Mouse (Mus musculus): Measurements from ENCODE around the gene Sp6.

Gene Sp6

DNA sequence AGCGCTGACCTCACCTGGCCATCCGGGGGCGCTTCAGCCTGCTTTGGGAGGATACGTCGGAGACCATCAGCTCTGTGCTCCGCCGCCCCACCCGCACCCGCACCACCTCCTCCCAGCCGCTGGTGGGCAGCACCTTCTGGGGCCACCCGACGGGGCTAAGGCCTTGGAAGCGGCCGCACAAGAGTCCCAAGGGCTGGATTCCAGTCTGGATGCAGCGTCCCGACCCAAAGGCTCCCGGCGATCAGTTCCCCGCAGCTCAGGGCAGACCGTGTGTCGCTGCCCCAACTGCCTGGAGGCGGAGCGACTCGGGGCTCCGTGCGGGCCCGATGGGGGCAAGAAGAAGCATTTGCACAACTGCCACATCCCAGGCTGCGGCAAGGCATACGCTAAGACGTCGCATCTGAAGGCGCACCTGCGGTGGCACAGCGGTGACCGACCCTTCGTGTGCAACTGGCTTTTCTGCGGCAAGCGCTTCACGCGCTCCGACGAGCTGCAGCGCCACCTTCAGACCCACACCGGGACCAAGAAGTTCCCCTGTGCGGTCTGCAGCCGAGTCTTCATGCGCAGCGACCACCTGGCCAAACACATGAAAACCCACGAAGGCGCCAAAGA, 8.8 kb downstream of the Sp6 start:
- DNase-seq (ENCODE audit: inconsistent ontology term), result peak; percentile 71

GRCm38 (mm10) chr11:97024977-97025376, 11.8 kb downstream of the Sp6 start:
- DNase-seq (ENCODE audit: inconsistent ontology term), result no peak

DNA sequence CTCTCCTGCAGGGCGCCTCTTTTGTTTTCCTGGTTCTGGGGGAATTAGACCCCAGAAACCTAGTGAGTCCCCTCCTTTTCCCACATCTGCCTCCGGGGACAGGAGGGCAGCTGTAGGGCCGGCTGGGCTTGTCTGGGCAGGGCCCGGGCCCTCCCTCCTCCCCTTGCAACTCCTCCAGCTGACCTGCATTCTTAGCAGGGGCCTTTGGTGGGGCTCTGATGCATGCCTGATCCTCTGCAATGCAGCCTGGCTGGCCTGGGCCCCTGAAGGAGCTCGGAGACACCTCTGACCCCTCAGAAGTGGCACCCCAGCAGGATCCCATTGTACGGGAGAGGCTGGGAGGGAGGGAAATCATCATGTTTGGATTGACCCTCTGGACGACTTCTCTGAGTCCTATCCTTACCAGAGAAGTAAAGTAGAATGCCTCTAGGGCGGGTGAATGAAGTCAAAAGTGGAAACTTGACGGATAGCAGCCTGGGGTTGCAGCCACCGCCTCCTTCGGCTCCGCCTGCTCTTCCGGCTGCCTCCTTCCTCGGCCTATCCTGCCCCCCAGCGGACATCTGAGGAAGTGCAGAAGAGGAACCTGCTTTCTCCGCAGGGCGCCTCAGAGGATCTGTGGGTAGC, 12.6 kb downstream of the Sp6 start:
- peak; percentile 86 for DNase-seq (ENCODE audit: inconsistent ontology term)

DNA sequence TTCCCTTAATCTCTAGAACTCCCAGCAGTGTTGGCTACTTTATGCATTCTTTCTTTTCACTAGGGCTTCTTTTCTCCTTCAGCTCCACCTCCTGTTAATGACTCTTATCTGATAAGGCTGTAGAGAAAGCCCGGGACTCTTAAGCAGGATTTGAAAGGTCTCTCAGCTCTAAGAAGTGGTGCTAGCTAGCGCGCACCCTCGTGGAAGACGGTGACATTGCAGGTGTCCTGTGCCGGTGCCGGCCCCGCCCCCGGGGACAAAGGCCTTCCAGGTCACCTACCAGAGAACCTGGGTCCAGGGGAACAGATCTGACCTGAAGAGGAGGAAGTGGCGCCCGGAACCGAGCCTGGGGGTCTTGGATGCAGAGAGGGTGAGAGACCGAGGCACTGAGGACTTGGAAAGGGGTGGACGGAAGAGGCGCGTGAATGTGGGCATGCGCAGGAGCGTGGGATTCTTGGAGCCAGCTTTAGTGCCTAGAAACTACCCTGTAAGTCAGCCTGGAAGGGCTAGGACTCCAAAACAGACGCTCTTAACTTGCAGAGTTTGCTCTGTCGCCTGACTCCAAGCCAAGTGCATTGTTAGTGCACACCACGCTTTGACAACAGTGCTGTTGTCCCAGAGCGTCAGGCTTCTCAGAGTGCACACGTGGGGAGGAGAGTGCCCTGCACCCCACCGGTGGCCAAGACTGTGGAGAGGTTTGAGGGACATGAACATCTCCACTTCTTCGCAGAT, 16.7 kb downstream of the Sp6 start, which contains the start of gene Scrn2:
TSS of gene Scrn2 (plus strand) at position 253 of the 732 bp plus-strand sequence.
- peak; percentile 87 for DNase-seq (ENCODE audit: inconsistent ontology term)

DNA sequence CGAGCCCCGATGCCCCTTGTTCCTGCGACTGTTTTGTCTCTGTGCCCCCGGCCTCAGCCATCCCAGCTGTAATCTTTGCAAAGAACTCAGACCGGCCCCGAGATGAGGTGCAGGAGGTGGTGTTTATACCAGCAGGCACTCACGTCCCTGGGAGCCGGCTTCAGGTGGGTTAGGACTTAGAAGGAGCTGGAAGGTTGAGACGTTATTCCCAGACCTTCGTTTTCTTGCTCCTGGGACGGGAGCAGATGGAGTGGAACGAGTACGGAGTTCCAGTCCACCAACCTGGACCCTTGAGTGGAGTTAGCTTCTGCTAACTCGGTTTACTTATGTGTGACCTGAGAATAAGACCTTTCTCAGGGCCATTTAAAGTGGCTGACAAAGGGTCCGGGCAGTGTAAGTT, 17.2 kb downstream of the Sp6 start:
- no peak for DNase-seq (ENCODE audit: inconsistent ontology term)

GRCm38 (mm10) chr11:97031977-97032376, 18.8 kb downstream of the Sp6 start:
- DNase-seq (ENCODE audit: inconsistent ontology term), result no peak

DNA sequence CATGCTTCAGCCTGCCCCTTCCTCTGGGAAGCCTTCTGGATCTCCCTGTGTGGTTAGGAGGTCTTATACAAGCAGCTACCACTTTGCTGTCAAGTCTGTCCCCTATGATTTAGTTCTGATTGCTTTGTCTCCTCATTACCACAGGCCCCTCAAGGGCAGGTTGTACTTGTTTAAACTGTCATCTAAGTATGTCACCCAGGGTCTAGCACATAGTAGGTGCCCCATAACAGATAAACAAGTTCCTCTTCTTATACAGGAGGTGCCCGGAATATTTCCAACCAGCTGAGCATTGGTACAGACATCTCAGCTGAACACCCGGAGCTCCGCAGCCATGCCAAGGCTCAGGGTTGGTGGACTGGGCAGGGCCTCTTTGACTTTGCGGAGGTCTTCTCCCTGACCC, 19.3 kb downstream of the Sp6 start:
- no peak for DNase-seq (ENCODE audit: inconsistent ontology term)

DNA sequence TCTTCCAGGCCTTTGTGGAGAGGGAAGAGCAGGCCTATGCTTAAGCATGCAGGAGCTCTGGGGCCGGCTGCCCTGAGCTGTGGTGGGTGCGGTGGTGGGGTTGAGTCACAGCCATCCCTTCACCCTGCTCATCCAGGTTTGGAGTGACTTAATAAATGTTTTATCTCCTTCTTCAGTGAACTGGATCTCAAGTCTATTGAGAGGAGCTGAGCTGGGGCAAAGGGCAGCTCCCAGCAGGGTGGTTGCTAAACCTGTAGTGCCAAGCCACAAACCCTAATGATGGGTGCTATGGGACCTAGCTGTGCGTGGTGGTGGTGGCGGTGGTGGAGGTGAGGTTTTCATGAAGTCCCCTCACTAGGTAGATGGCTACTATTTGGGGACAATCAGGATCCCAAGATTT, 20.6 kb downstream of the Sp6 start:
- DNase-seq (ENCODE audit: inconsistent ontology term), result no peak

GRCm38 (mm10) chr11:97036141-97036540, 22.9 kb downstream of the Sp6 start:
- no peak for DNase-seq (ENCODE audit: inconsistent ontology term)

DNA sequence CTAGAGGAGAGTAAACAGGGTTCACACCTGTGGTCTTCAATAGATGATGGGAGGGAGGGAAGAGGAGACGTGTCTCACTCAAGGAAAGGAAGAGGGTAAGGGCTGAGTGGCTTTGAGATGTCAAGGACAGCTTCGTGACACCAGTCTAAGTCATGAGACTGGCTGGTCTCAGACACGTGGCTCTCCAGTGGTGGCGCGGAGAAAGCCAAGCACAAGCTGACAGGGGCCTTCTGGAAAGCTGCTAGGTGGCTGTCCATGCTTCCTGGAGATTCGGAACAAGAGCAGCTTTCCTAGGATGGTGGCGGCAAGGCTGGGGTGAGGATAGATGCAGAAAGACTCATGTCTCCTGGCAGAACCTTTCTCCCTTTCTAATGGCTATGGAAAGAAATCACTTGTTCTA, 25.7 kb downstream of the Sp6 start:
- DNase-seq (ENCODE audit: inconsistent ontology term), result no peak

- no peak for DNase-seq (ENCODE audit: inconsistent ontology term)
Observed at GRCm38 (mm10) chr11:97040301-97041021, 27.3 kb downstream of the Sp6 start.

DNA sequence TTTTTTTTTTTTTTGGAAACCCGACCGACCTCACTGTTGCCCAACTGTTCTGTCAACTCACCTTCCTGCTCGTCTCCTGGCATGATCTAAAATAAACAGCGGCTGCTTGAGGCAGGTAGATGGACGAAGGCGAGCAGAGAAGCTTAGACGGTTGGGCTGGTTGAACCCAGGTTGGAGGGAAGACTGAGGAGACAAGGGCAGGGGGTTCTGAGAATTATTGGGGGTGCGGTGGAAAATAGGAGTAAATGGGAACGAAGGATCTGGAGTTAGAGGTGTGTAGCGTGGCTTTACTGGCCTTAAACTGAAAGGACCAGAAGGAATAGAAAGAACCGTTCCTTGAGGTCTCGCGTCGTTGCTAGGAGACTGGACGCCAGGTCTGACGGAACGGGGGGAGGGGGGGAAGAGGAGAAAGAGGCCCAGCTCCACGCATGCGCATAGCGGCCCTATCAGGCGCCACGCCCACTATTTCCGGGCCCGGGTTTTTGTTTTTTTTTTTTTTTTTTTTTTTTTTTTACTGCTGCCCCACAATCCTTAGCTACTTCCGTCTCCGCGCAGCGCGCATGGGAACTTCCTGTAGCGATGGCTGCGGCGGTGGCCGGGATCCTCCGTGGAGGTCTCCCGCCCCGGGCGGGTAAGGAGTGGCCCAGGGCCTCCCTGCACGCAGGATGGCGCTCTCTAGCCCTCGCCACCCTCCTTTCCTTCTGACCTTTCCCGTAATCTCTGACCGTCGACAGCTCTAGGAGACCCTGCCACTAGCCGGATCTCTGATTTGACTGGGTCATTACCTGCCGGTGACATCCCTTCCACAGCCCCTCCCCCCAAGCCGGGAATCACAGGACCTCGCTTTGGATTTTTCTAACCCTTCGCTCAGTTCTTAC, 28.1 kb downstream of the Sp6 start, which contains the start of the genes Lrrc46 and Mrpl10:
TSS of gene Lrrc46 (minus strand) at position 386 of the 878 bp plus-strand sequence.
TSS of gene Mrpl10 (plus strand) at position 539 of the 878 bp plus-strand sequence.
- DNase-seq (ENCODE audit: inconsistent ontology term), result peak; percentile 95

GRCm38 (mm10) chr11:97044902-97045301, 31.7 kb downstream of the Sp6 start:
- no peak for DNase-seq (ENCODE audit: inconsistent ontology term)

DNA sequence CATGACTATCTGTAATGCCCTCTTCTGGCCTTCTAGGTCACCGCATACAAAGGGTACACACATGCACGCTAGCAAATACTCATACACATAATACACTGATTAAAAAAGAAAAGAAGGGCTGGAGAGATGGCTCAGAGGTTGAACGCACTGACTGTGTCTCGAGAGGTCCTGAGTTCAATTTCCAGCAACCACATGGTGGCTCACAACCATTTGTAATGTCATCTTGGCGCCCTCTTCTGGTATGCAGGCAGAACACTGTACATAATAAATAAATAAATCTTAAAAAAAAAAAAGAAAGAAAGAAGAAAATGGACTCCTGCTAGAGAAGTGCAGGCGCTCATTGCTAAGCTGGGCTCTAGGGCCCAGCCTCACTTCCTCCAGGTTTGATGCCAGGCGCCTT, 32.7 kb downstream of the Sp6 start:
- no peak for DNase-seq (ENCODE audit: inconsistent ontology term)

GRCm38 (mm10) chr11:97048090-97048650, 35.0 kb downstream of the Sp6 start:
- peak; percentile 85 for DNase-seq (ENCODE audit: inconsistent ontology term)

DNA sequence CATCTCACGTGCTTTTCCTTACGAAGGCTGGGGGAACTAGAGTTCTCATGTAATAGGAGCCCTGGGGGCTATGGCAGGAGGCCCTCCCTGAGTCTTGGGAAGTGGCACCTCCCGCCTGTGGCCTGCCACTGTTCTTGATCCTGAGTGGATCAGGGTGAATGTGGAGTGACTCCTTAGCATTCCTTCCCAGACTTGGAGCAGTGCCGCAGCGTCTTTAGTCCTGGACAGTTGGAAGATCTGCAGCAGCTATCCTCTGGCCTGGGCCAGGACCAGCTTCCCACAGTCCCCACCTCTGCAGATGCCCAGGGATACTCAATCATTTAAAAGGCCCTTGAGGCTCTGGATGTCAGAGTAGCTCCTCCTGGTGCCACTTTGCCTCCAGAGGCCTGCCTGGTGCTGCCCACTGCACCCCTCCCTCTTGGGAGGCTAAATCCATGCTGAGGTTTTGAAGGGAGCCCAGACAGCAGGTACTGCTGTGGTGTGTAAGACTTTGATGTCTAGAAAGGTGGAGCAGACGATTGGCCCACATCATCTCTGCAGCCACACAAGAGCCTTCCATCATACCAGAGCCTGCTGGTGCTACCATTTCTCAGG, 36.4 kb downstream of the Sp6 start:
- no peak for DNase-seq (ENCODE audit: inconsistent ontology term)

GRCm38 (mm10) chr11:97050216-97050943, 37.2 kb downstream of the Sp6 start, which contains the start of gene Osbpl7:
Osbpl7 (plus strand) TSS chr11:97050628.
- DNase-seq (ENCODE audit: inconsistent ontology term), result peak; percentile 76

- peak; percentile 46 for DNase-seq (ENCODE audit: inconsistent ontology term)
Observed at GRCm38 (mm10) chr11:97050944-97051586, 37.9 kb downstream of the Sp6 start.

DNA sequence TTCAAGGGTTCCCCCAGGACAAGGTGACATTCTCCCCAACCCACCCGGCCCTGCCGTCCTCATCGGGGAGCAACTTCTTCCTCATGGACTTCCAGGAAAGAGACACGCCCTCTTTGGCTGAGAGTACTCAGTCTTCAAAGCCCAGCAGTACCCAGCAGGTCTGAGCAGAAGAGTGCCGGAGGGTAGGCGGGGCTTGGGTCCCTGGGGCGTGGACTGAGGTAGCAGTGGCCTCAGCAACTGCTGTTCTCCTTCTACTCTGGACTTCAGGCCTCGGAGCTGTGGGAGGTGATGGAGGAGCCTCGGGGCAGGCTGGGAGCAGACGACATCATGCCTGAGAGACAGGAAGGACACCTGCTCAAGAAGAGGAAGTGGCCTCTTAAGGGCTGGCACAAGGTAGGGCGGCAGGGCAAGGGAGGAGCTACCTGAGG, 39.0 kb downstream of the Sp6 start:
- no peak for DNase-seq (ENCODE audit: inconsistent ontology term)
